Mouse (Mus musculus) bone marrow macrophage, adult 2 months (primary cell): Measurements from ENCODE around the gene Fignl2.
"Not testable (repeated sequence)": the region's sequence is repeated elsewhere in the genome, so short reads cannot be mapped to it uniquely, and the experiment has no call there.

Experiments
- CTCF ChIP-seq: IDR thresholded peaks from 2 replicates; pipeline ENCODE4 v1.5.1; 2012; ENCODE audit warnings: low read depth, mild to moderate bottlenecking, low read length, moderate library complexity
- POLR2A ChIP-seq: IDR thresholded peaks from 2 replicates; pipeline ENCODE4 v1.6.1; 2012; ENCODE audit warnings: mild to moderate bottlenecking, low read depth, low read length, borderline replicate concordance

DNA sequence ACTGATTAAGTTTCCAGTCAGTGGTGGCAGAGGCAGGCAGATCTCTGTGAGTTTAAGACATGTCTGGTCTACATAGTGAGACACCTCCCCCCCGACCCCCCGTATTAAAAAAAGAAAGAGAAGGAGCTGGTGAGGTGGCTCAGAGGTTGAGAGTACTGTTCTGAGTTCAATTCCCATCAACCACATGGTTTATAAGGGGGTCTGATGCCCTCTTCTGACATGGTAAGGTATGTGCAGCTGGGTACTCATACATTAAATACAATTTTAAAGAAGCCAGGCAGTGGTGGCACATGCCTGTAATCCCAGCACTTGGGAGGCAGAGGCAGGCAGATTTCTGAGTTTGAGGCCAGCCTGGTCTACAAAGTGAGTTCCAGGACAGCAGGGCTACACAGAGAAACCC is 35.4 kb upstream of the Fignl2 start:
- TF ChIP-seq CTCF, POLR2A: not testable (repeated sequence)
